Mouse (Mus musculus): Measurements from ENCODE around the gene Ror2. TPM values are rescaled to one million over a fixed set of nuclear protein-coding genes. Genes with fewer than 3 reads are reported as not detected.

Ror2 gene
- total RNA-seq, 2 experiments from 2014 or later: 0.32 to 1.2 TPM

GRCm38 (mm10) chr13:53145511-53145910, 140.4 kb downstream of the Ror2 start:
- DNase-seq: no peak
- intact Hi-C loops (cut with DNase I): no loop called here

- DNase-seq: no peak
- intact Hi-C loops (cut with DNase I): no loop called here
Observed at GRCm38 (mm10) chr13:53143076-53143475, 142.8 kb downstream of the Ror2 start.

- DNase-seq: peak in 1 of 2 experiments; percentile 19
Observed at GRCm38 (mm10) chr13:53142268-53142667, 143.7 kb downstream of the Ror2 start.

GRCm38 (mm10) chr13:53140298-53140697, 145.6 kb downstream of the Ror2 start:
- no peak for DNase-seq
- intact Hi-C loops (cut with DNase I): no loop called here

More at GRCm38 (mm10) chr13:53142268-53142667, 143.7 kb downstream of the Ror2 start:
- intact Hi-C loops (cut with DNase I): no loop called here

- no peak for DNase-seq
- intact Hi-C loops (cut with DNase I): no loop called here
Observed at GRCm38 (mm10) chr13:53130567-53130966, 155.4 kb downstream of the Ror2 start.

GRCm38 (mm10) chr13:53130032-53130431, 155.9 kb downstream of the Ror2 start:
- intact Hi-C loops (cut with DNase I): no loop called here
- DNase-seq: no peak

- intact Hi-C loops (cut with DNase I): no loop called here
- DNase-seq: no peak
Observed at GRCm38 (mm10) chr13:53125627-53126026, 160.3 kb downstream of the Ror2 start.

GRCm38 (mm10) chr13:53122085-53122484, 163.8 kb downstream of the Ror2 start:
- no peak for DNase-seq
- intact Hi-C loops (cut with DNase I): no loop called here

- no peak for DNase-seq
- intact Hi-C loops (cut with DNase I): loop anchor here (1.0 kb wide), 1 partner anchor 235 kb away; no protein-coding TSS in a partner anchor
Observed at GRCm38 (mm10) chr13:53120906-53121305, 165.0 kb downstream of the Ror2 start.

GRCm38 (mm10) chr13:53119586-53120426, 166.1 kb downstream of the Ror2 start:
- intact Hi-C loops (cut with DNase I): loop anchor here (1.0 to 5.0 kb wide), 2 partner anchors 167 to 236 kb away; partner anchors contain the start of gene Ror2

GRCm38 (mm10) chr13:53118398-53118797, 167.5 kb downstream of the Ror2 start:
- intact Hi-C loops (cut with DNase I): loop anchor here (5.0 kb wide), 1 partner anchor 169 kb away; the partner anchor contains the start of gene Ror2
- no peak for DNase-seq

More at GRCm38 (mm10) chr13:53119586-53120426, 166.1 kb downstream of the Ror2 start:
- DNase-seq: peak; percentile 69 to 73

GRCm38 (mm10) chr13:53117921-53118320, 168.0 kb downstream of the Ror2 start:
- intact Hi-C loops (cut with DNase I): loop anchor here (5.0 kb wide), 1 partner anchor 169 kb away; the partner anchor contains the start of gene Ror2
- no peak for DNase-seq

GRCm38 (mm10) chr13:53110249-53110578, 175.7 kb downstream of the Ror2 start:
- intact Hi-C loops (cut with DNase I): no loop called here
- no peak for DNase-seq

- intact Hi-C loops (cut with DNase I): no loop called here
- peak; percentile 84 to 87 for DNase-seq
Observed at GRCm38 (mm10) chr13:53109560-53110248, 176.2 kb downstream of the Ror2 start.

GRCm38 (mm10) chr13:53106676-53107075, 179.2 kb downstream of the Ror2 start:
- DNase-seq: no peak
- intact Hi-C loops (cut with DNase I): no loop called here

- intact Hi-C loops (cut with DNase I): loop anchor here (5.0 to 10.0 kb wide), 3 partner anchors 113 to 388 kb away; no protein-coding TSS in a partner anchor
- no peak for DNase-seq
Observed at GRCm38 (mm10) chr13:53099771-53100682, 185.9 kb downstream of the Ror2 start.

GRCm38 (mm10) chr13:53096615-53097014, 189.3 kb downstream of the Ror2 start:
- peak; percentile 63 to 74 for DNase-seq
- intact Hi-C loops (cut with DNase I): loop anchor here (2.0 to 10.0 kb wide), 4 partner anchors 109 to 446 kb away; no protein-coding TSS in a partner anchor

- intact Hi-C loops (cut with DNase I): loop anchor here (5.0 to 10.0 kb wide), 3 partner anchors 108 to 383 kb away; no protein-coding TSS in a partner anchor
Observed at GRCm38 (mm10) chr13:53095222-53095621, 190.7 kb downstream of the Ror2 start.

GRCm38 (mm10) chr13:53094658-53095057, 191.3 kb downstream of the Ror2 start:
- no peak for DNase-seq
- intact Hi-C loops (cut with DNase I): loop anchor here (5.0 to 10.0 kb wide), 4 partner anchors 72 to 382 kb away; no protein-coding TSS in a partner anchor

More at GRCm38 (mm10) chr13:53095222-53095621, 190.7 kb downstream of the Ror2 start:
- DNase-seq: no peak

GRCm38 (mm10) chr13:53093407-53093806, 192.5 kb downstream of the Ror2 start:
- intact Hi-C loops (cut with DNase I): loop anchor here (5.0 to 10.0 kb wide), 2 partner anchors 71 to 259 kb away; no protein-coding TSS in a partner anchor

More at GRCm38 (mm10) chr13:53093407-53093806, 192.5 kb downstream of the Ror2 start:
- DNase-seq: no peak
